ENCODE assay signal across 8 mouse cellular contexts in the genomic region with DNA sequence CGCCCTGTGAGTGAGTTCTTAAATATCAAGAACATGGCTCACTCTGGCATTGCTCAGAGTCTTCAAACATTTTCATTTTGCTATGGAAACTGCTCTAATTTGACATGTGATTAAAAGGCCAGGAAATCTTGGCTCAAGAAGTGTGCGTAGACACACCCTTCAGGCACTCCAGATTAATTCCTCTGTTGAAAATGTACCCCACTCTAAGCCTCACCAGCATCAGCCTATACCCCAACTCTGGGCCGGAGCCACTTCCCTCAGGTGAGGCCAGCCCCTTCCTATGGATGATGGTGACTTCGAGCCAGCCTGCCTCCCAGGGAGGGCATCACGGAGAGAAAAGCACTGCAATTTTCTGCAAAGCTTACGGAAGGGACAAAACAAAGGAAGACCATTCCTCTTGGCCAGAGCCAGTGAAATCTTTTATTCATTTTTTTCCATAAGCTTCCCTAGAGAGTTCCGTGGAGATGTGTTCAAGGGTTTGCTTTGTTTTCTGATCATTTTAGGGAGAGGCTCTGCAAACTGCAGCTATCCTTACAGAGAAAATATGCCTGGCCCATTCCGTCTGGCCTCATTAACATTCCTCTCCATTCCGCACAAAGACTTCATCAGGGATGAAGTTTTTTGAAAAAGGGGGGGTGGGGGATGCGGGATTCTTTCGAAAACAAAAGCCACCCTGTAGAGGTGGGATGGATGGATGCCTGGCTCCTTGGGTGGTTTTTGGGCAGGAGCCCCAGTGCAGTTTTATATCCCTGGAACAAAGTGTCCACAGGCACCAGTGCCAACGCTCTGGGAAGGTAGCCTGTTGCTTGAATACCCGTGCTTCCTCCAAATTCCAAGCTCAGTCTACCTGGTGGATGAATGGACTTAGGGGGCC.
A peak's percentile ranks its signal among the peaks of the same experiment; 100 is the strongest.
DNase-seq lines count a peak whose midpoint lies in the region; ATAC-seq and TF ChIP-seq lines count a peak whose summit lies in the region.

No protein-coding gene starts in this region.

- DNase-seq in cerebellum, adult 11-12 months = peak; percentile 64
- DNase-seq in cerebellum, adult 11 months = no peak
- DNase-seq in lung, adult 18-20 months = no peak
- no peak for DNase-seq in spleen, postnatal 10 days (ENCODE audit: low spot score in 2 of 2)
- no peak for DNase-seq in adrenal gland, postnatal 25 days

- no peak for ATAC-seq in lung, embryonic 15.5 days (ENCODE audit: borderline replicate concordance, extremely low read depth, low FRiP score, low TSS enrichment)
- peak; percentile 58 for ATAC-seq in hindbrain, embryonic 13.5 days (ENCODE audit: low FRiP score)

- peak overlapping the region; percentile 45; the same call in 1 of the 2 replicates for H3K27ac ChIP-seq in lung, embryonic 15.5 days
- peak overlapping the region; percentile 79 for H3K27ac ChIP-seq in hindbrain, embryonic 13.5 days
- 0 out of 2 replicates have a peak overlapping the region, but pooled peaks have one; percentile 73 for H3K27ac ChIP-seq in olfactory bulb, adult 2 months (ENCODE audit: insufficient read depth, low read depth, low read length)

- no peaks in the 10 kb centered on the region for H3K36me3 ChIP-seq in lung, embryonic 15.5 days
- H3K36me3 ChIP-seq in hindbrain, embryonic 13.5 days = no peaks in the 10 kb centered on the region

- WGBS in lung, embryonic 15.5 days = 58% methylated on average over 13 of the region's 13 CpGs
- 27% methylated on average over 13 of the region's 13 CpGs for WGBS in hindbrain, embryonic 13.5 days
- 63% methylated on average over 13 of the region's 13 CpGs for WGBS in olfactory bulb, adult 2 months

- peaks cover 38% of the 10 kb centered on the region for H3K4me1 ChIP-seq in lung, embryonic 15.5 days
- peaks cover 47% of the 10 kb centered on the region for H3K4me1 ChIP-seq in hindbrain, embryonic 13.5 days (replicated peaks)
- peaks cover 30% of the 10 kb centered on the region for H3K4me1 ChIP-seq in olfactory bulb, adult 2 months (ENCODE audit: control insufficient read depth, insufficient read depth, low read length)

- H3K4me3 ChIP-seq in lung, embryonic 15.5 days = no peak overlapping the region
- H3K4me3 ChIP-seq in hindbrain, embryonic 13.5 days = no peak overlapping the region
- no peak overlapping the region for H3K4me3 ChIP-seq in olfactory bulb, adult 2 months (ENCODE audit: insufficient read depth, low read depth, low read length)

- no peak for TF ChIP-seq POLR2A in olfactory bulb, adult 2 months (IDR thresholded peaks at IDR 0.05; ENCODE audit: insufficient read depth, low read depth, low read length)

- no peak overlapping the region for H3K4me2 ChIP-seq in lung, embryonic 15.5 days
- no peak overlapping the region for H3K4me2 ChIP-seq in hindbrain, embryonic 13.5 days

- H3K27me3 ChIP-seq in lung, embryonic 15.5 days = no peaks in the 10 kb centered on the region
- no peaks in the 10 kb centered on the region for H3K27me3 ChIP-seq in hindbrain, embryonic 13.5 days

- no peak for TF ChIP-seq CTCF in olfactory bulb, adult 2 months (IDR thresholded peaks at IDR 0.05; ENCODE audit: insufficient read depth, low read depth, low read length)

- H3K9me3 ChIP-seq in lung, embryonic 15.5 days = no peaks in the 10 kb centered on the region
- no peaks in the 10 kb centered on the region for H3K9me3 ChIP-seq in hindbrain, embryonic 13.5 days

- no peak overlapping the region for H3K9ac ChIP-seq in lung, embryonic 15.5 days
- no peak overlapping the region for H3K9ac ChIP-seq in hindbrain, embryonic 13.5 days
